Mouse (Mus musculus) brown adipose tissue, adult 24 weeks (tissue): ENCODE results near the gene Mtch1. TPM values are rescaled to one million over a fixed set of nuclear protein-coding genes. Genes with fewer than 3 reads are reported as not detected.

ENCODE experiments used
- H3K27ac ChIP-seq: fragments of 200-500 bp; replicated peaks from 2 replicates; pipeline ENCODE4 v1.5.1; 2012; ENCODE audit warnings: low read depth, mild to moderate bottlenecking, low read length
- H3K4me1 ChIP-seq: fragments of 200-500 bp; 2 replicates; pipeline ENCODE4 v1.6.1; 2012; ENCODE audit warnings: low read length, mixed read lengths; ENCODE audit not compliant: control insufficient read depth, insufficient read depth, insufficient read length
- H3K4me3 ChIP-seq: fragments of 200-500 bp; 2 replicates; pipeline ENCODE4 v1.5.1; 2012; ENCODE audit warnings: low read depth, mild to moderate bottlenecking, low read length, moderate library complexity; ENCODE audit not compliant: insufficient read depth
- polyA plus RNA-seq: library from polyadenylated mRNA; stranded (reverse); fragments of >200 nt; gene quantifications from 2 replicates; pipeline ENCODE4 v1.2.4, GENCODE M21; 2012; ENCODE audit not compliant: missing spikeins, insufficient read depth, insufficient read length

The Mtch1 gene
- polyA plus RNA-seq, 1 experiment, result 261 TPM

GRCm38 (mm10) chr17:29297321-29297720 lies 50.4 kb downstream of the Mtch1 start:
- Histone ChIP-seq H3K4me3 (no peak overlapping the region), H3K27ac (no peak overlapping the region)

GRCm38 (mm10) chr17:29295835-29296234 lies 51.9 kb downstream of the Mtch1 start:
- Histone ChIP-seq H3K4me3 (no peak overlapping the region), H3K27ac (no peak overlapping the region), H3K4me1 (no peaks in the 10 kb centered on the region)

More at GRCm38 (mm10) chr17:29297321-29297720, 50.4 kb downstream of the Mtch1 start:
- no peaks in the 10 kb centered on the region for H3K4me1 ChIP-seq

- H3K27ac ChIP-seq, result no peak overlapping the region
- H3K4me1 ChIP-seq, result no peaks in the 10 kb centered on the region
- H3K4me3 ChIP-seq, result no peak overlapping the region
These were observed 53.7 kb downstream of the Mtch1 start for GRCm38 (mm10) chr17:29293807-29294605.

- no peak overlapping the region for H3K27ac ChIP-seq
- H3K4me3 ChIP-seq, result no peak overlapping the region
- H3K4me1 ChIP-seq, result no peaks in the 10 kb centered on the region
These were observed 54.7 kb downstream of the Mtch1 start for GRCm38 (mm10) chr17:29292996-29293395.

GRCm38 (mm10) chr17:29291793-29292192 lies 55.9 kb downstream of the Mtch1 start:
- Histone ChIP-seq H3K4me1 (no peaks in the 10 kb centered on the region), H3K4me3 (no peak overlapping the region), H3K27ac (no peak overlapping the region)

- Histone ChIP-seq H3K4me3 (no peak overlapping the region), H3K27ac (no peak overlapping the region), H3K4me1 (peaks cover 3% of the 10 kb centered on the region; the same call in 1 of the 2 replicates)
These were observed 65.3 kb downstream of the Mtch1 start for GRCm38 (mm10) chr17:29282216-29282952.

Other genes starting within 250 kb of the Mtch1 start
- gene Rab44, start 233.8 kb downstream of the Mtch1 start, polyA plus RNA-seq, result 0.32 TPM in 1 of 2 replicates, not detected in the other
- not detected in 2 replicates for gene Cpne5, start 109.8 kb downstream of the Mtch1 start, polyA plus RNA-seq
- 20.1 and 20.9 TPM in 2 replicates for gene Ppil1, start 83.7 kb downstream of the Mtch1 start, polyA plus RNA-seq
- 180 and 221 TPM in 2 replicates for gene BC004004, start 79.1 kb downstream of the Mtch1 start, polyA plus RNA-seq
- gene Pi16, start 30.3 kb downstream of the Mtch1 start, polyA plus RNA-seq, result 32.6 and 73.5 TPM in 2 replicates
- 2.1 and 3.4 TPM in 2 replicates for gene Fgd2, start 13.0 kb upstream of the Mtch1 start, polyA plus RNA-seq
- gene Pim1, start 142.8 kb upstream of the Mtch1 start, polyA plus RNA-seq, result 77.0 and 152 TPM in 2 replicates
- gene Gm17657, start 201.7 kb upstream of the Mtch1 start, polyA plus RNA-seq, result not detected in 2 replicates
- 7.2 and 8.4 TPM in 2 replicates for gene Tbc1d22b, start 201.9 kb upstream of the Mtch1 start, polyA plus RNA-seq
- gene Tmem217, start 204.5 kb upstream of the Mtch1 start, polyA plus RNA-seq, result not detected in 2 replicates